Mouse (Mus musculus) limb, embryonic 12.5 days (tissue): ENCODE measurements around the gene Acyp2. TPM values are rescaled to one million over a fixed set of nuclear protein-coding genes. Genes with fewer than 3 reads are reported as not detected.
"Not testable (repeated sequence)": the region's sequence is repeated elsewhere in the genome, so short reads cannot be mapped to it uniquely, and the experiment has no call there.

Experiments used
- ATAC-seq: fragments of 200-750 bp; cut with Nextera tagmentation; 2 replicates; pipeline ENCODE4 v1.8.0; 2017; ENCODE audit warnings: low read depth, moderate TSS enrichment; ENCODE audit not compliant: insufficient number of reproducible peaks, insufficient read depth, low FRiP score, low TSS enrichment
- H3K27ac ChIP-seq: fragments of 300-500 bp; sonication (generic); 2 replicates; pipeline ENCODE4 v1.5.1; 2016; ENCODE audit warnings: mild to moderate bottlenecking, moderate library complexity
- H3K27me3 ChIP-seq: fragments of 300-500 bp; sonication (generic); 2 replicates; pipeline ENCODE4 v1.6.1; 2016; ENCODE audit warnings: mild to moderate bottlenecking, moderate library complexity
- H3K36me3 ChIP-seq: fragments of 300-500 bp; sonication (generic); 2 replicates; pipeline ENCODE4 v1.6.1; 2016; ENCODE audit warnings: mild to moderate bottlenecking, moderate library complexity
- H3K4me1 ChIP-seq: fragments of 300-500 bp; sonication (generic); replicated peaks from 2 replicates; pipeline ENCODE4 v1.6.1; 2016
- H3K4me2 ChIP-seq: fragments of 300-500 bp; sonication (generic); 2 replicates; pipeline ENCODE4 v1.6.1; 2016; ENCODE audit warnings: mild to moderate bottlenecking, moderate library complexity
- H3K4me3 ChIP-seq: fragments of 300-500 bp; sonication (generic); replicated peaks from 2 replicates; pipeline ENCODE4 v1.5.1; 2016; ENCODE audit warnings: mild to moderate bottlenecking
- H3K9ac ChIP-seq: fragments of 300-500 bp; sonication (generic); replicated peaks from 2 replicates; pipeline ENCODE4 v1.6.1; 2016; ENCODE audit warnings: mild to moderate bottlenecking, moderate library complexity
- H3K9me3 ChIP-seq: fragments of 300-500 bp; sonication (generic); 2 replicates; pipeline ENCODE4 v1.6.1; 2016; ENCODE audit warnings: mild to moderate bottlenecking, moderate library complexity
- WGBS: fragments of 180-500 bp; shearing (Covaris S2); methylation state at CpG from one replicate; pipeline ENCODE4 v1.1.7; 2016; 5-methylcytosine and 5-hydroxymethylcytosine counted together
- polyA plus RNA-seq: library from polyadenylated mRNA; unstranded; fragments of >200 nt; fragmentation: Nextera tagmentation; extraction: Ambion mirVana; gene quantifications from 2 replicates; pipeline ENCODE4 v1.2.1, GENCODE M21; 2016

The Acyp2 gene
- polyA plus RNA-seq, 1 experiment from 2014 or later: 6.6 TPM

- not testable (repeated sequence) for H3K9ac ChIP-seq, ATAC-seq, H3K36me3 ChIP-seq, H3K27me3 ChIP-seq, H3K27ac ChIP-seq, H3K4me1 ChIP-seq, H3K4me2 ChIP-seq, H3K4me3 ChIP-seq, H3K9me3 ChIP-seq
- WGBS: 84% methylated on average over 1 of the region's 1 CpGs
Measured at GRCm38 (mm10) chr11:30621386-30622363, 27.7 kb downstream of the Acyp2 start.

- no peaks in the 10 kb centered on the region for H3K9me3 ChIP-seq
- no peaks in the 10 kb centered on the region for H3K36me3 ChIP-seq
- H3K27ac ChIP-seq: no peak overlapping the region
- H3K4me3 ChIP-seq: no peak overlapping the region
- H3K9ac ChIP-seq: no peak overlapping the region
- no peak overlapping the region for H3K4me2 ChIP-seq
- H3K27me3 ChIP-seq: no peaks in the 10 kb centered on the region
- no peak for ATAC-seq
- H3K4me1 ChIP-seq: no peaks in the 10 kb centered on the region
- 72% methylated on average over 4 of the region's 4 CpGs for WGBS
Measured at GRCm38 (mm10) chr11:30618235-30618634, 31.2 kb downstream of the Acyp2 start.

- 26% methylated on average over 2 of the region's 2 CpGs for WGBS
- no peak overlapping the region; the same call in 1 of the 2 replicates for H3K27ac ChIP-seq
- H3K27me3 ChIP-seq: no peaks in the 10 kb centered on the region
- H3K9me3 ChIP-seq: no peaks in the 10 kb centered on the region
- no peak overlapping the region for H3K4me2 ChIP-seq
- ATAC-seq: no peak
- H3K9ac ChIP-seq: no peak overlapping the region
- no peak overlapping the region for H3K4me3 ChIP-seq
- no peaks in the 10 kb centered on the region for H3K4me1 ChIP-seq
- H3K36me3 ChIP-seq: no peaks in the 10 kb centered on the region
Measured at GRCm38 (mm10) chr11:30617571-30618097, 31.8 kb downstream of the Acyp2 start.

GRCm38 (mm10) chr11:30615977-30616376 lies 33.4 kb downstream of the Acyp2 start:
- Histone ChIP-seq H3K9ac (no peak overlapping the region), H3K27me3 (no peaks in the 10 kb centered on the region), H3K4me1 (no peaks in the 10 kb centered on the region), H3K4me2 (no peak overlapping the region), H3K36me3 (no peaks in the 10 kb centered on the region), H3K4me3 (no peak overlapping the region), H3K27ac (no peak overlapping the region), H3K9me3 (no peaks in the 10 kb centered on the region)
- WGBS: 81% methylated on average over 1 of the region's 1 CpGs
- no peak for ATAC-seq

- no peaks in the 10 kb centered on the region for H3K9me3 ChIP-seq
- no peak overlapping the region for H3K27ac ChIP-seq
- no peak overlapping the region for H3K4me3 ChIP-seq
- H3K36me3 ChIP-seq: no peaks in the 10 kb centered on the region
- no peak overlapping the region for H3K4me2 ChIP-seq
- no peak for ATAC-seq
- WGBS: 85% methylated on average over 1 of the region's 1 CpGs
- no peak overlapping the region for H3K9ac ChIP-seq
- H3K27me3 ChIP-seq: no peaks in the 10 kb centered on the region
- no peaks in the 10 kb centered on the region for H3K4me1 ChIP-seq
Measured at GRCm38 (mm10) chr11:30613916-30614546, 35.4 kb downstream of the Acyp2 start.

GRCm38 (mm10) chr11:30612699-30613098 lies 36.7 kb downstream of the Acyp2 start:
- no peak overlapping the region for H3K4me3 ChIP-seq
- no peaks in the 10 kb centered on the region for H3K36me3 ChIP-seq
- no peak for ATAC-seq

GRCm38 (mm10) chr11:30609247-30609646 lies 40.1 kb downstream of the Acyp2 start:
- no peak overlapping the region for H3K4me2 ChIP-seq
- WGBS: 97% methylated on average over 1 of the region's 1 CpGs

More at GRCm38 (mm10) chr11:30612699-30613098, 36.7 kb downstream of the Acyp2 start:
- H3K27ac ChIP-seq: no peak overlapping the region
- no peaks in the 10 kb centered on the region for H3K9me3 ChIP-seq
- no peak overlapping the region for H3K9ac ChIP-seq
- H3K4me1 ChIP-seq: no peaks in the 10 kb centered on the region
- H3K4me2 ChIP-seq: no peak overlapping the region
- no peaks in the 10 kb centered on the region for H3K27me3 ChIP-seq

GRCm38 (mm10) chr11:30607587-30608518 lies 41.5 kb downstream of the Acyp2 start:
- H3K9ac ChIP-seq: no peak overlapping the region
- H3K4me1 ChIP-seq: no peaks in the 10 kb centered on the region
- WGBS: 59% methylated on average over 3 of the region's 3 CpGs

More at GRCm38 (mm10) chr11:30609247-30609646, 40.1 kb downstream of the Acyp2 start:
- no peaks in the 10 kb centered on the region for H3K27me3 ChIP-seq
- H3K4me1 ChIP-seq: no peaks in the 10 kb centered on the region
- no peaks in the 10 kb centered on the region for H3K36me3 ChIP-seq
- no peak overlapping the region for H3K9ac ChIP-seq
- no peak for ATAC-seq
- no peaks in the 10 kb centered on the region for H3K9me3 ChIP-seq
- no peak overlapping the region for H3K27ac ChIP-seq
- H3K4me3 ChIP-seq: no peak overlapping the region

GRCm38 (mm10) chr11:30597259-30597658 lies 52.1 kb downstream of the Acyp2 start:
- H3K4me2 ChIP-seq: no peak overlapping the region
- WGBS: 76% methylated on average over 3 of the region's 3 CpGs
- no peak for ATAC-seq

More at GRCm38 (mm10) chr11:30607587-30608518, 41.5 kb downstream of the Acyp2 start:
- no peak overlapping the region for H3K4me3 ChIP-seq
- ATAC-seq: no peak
- no peak overlapping the region for H3K4me2 ChIP-seq
- H3K27me3 ChIP-seq: no peaks in the 10 kb centered on the region
- no peaks in the 10 kb centered on the region for H3K9me3 ChIP-seq
- H3K27ac ChIP-seq: no peak overlapping the region
- H3K36me3 ChIP-seq: no peaks in the 10 kb centered on the region

GRCm38 (mm10) chr11:30580008-30580407 lies 69.4 kb downstream of the Acyp2 start:
- 88% methylated on average over 2 of the region's 2 CpGs for WGBS
- ATAC-seq: no peak
- H3K27me3 ChIP-seq: no peaks in the 10 kb centered on the region

More at GRCm38 (mm10) chr11:30597259-30597658, 52.1 kb downstream of the Acyp2 start:
- Histone ChIP-seq H3K27ac (no peak overlapping the region), H3K27me3 (no peaks in the 10 kb centered on the region), H3K4me3 (no peak overlapping the region), H3K9me3 (no peaks in the 10 kb centered on the region), H3K9ac (no peak overlapping the region), H3K4me1 (no peaks in the 10 kb centered on the region), H3K36me3 (no peaks in the 10 kb centered on the region)

More at GRCm38 (mm10) chr11:30580008-30580407, 69.4 kb downstream of the Acyp2 start:
- Histone ChIP-seq H3K4me1 (no peaks in the 10 kb centered on the region), H3K9me3 (peaks cover 10% of the 10 kb centered on the region), H3K9ac (no peak overlapping the region), H3K36me3 (no peaks in the 10 kb centered on the region), H3K4me2 (no peak overlapping the region), H3K27ac (no peak overlapping the region), H3K4me3 (no peak overlapping the region)
